Mouse (Mus musculus) cerebellum, adult 2 months (tissue): Measurements from ENCODE around the gene Asgr2.

ENCODE experiments used
- CTCF ChIP-seq: fragments of 200-500 bp; IDR thresholded peaks from 2 replicates; pipeline ENCODE4 v1.5.1; 2011; ENCODE audit warnings: low read depth, mild to moderate bottlenecking, control low read depth, low read length, moderate library complexity, borderline replicate concordance; ENCODE audit not compliant: insufficient read depth
- POLR2A ChIP-seq: fragments of 200-500 bp; IDR thresholded peaks from 2 replicates; pipeline ENCODE4 v1.6.1; 2011; ENCODE audit warnings: low read length, control low read depth, borderline replicate concordance; ENCODE audit not compliant: insufficient read depth

DNA sequence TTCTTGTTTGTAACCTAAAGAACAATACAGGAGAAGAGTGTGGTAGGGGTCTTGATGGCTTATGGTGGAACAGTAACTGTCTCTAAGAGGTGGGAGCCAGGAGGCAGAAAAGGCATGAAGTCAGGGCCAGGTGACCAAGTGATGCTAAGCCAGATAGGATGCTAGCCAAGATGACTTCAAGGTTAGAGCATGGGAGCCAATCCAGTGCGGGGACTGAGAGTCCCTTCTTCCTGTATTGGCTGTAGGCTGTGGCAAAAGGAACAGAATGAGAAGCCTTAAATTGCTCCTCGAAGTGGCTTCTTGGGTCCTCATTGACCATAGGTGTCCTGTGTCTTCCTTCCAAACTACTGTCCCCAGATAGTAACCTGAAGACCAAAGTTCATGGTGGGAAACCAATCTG is 6.7 kb downstream of the Asgr2 start:
- TF ChIP-seq CTCF (no peak), POLR2A (no peak)
